Mouse (Mus musculus): ENCODE data around the gene Cd82.

DNA sequence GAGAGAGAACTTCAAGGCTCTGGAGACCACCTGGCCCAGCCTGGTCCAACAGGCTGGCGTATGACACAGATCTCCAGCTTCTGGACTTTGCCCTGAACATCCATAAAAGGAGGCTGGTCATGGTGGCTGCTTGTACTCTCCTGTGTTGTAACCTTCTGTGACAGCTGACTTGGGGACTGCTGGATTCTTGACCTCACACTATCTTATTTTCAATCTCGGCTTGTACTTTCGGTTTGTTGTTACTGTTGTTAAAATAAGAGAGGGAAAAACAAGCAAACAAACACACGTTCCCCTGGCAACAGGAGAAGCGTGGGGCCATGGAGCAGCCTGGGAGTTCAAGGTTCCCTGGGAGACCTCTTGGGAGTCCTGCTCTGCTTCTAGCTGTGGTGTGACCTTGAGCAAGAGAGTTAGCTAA, 17.7 kb downstream of the Cd82 start:
- no peak for TF ChIP-seq GATA1 (IDR thresholded peaks at IDR 0.05; ENCODE audit: borderline replicate concordance, low read length)
- no peak for TF ChIP-seq FLI1 (IDR thresholded peaks at IDR 0.05; ENCODE audit: low read length)
